Mouse (Mus musculus): Measurements from ENCODE around the gene Filip1l. TPM values are rescaled to one million over a fixed set of nuclear protein-coding genes. Genes with fewer than 3 reads are reported as not detected.
A peak's percentile ranks its signal among the peaks of the same experiment; 100 is the strongest.

Gene Filip1l
- polyA plus RNA-seq, 1 experiment from 2014 or later, result 32.6 TPM

GRCm38 (mm10) chr16:57532081-57532493, 179.2 kb downstream of the Filip1l start:
- Histone ChIP-seq H3K4me1 (replicated peaks; ENCODE audit: control insufficient read depth, insufficient read depth, low read length) (peaks cover 13% of the 10 kb centered on the region), H3K4me2 (ENCODE audit: low read depth, low read length) (no peak overlapping the region), H3K9me3 (ENCODE audit: control insufficient read depth, low read length) (no peaks in the 10 kb centered on the region), H3K27me3 (ENCODE audit: control insufficient read depth, insufficient read depth, low read depth, low read length) (no peaks in the 10 kb centered on the region), H3K36me3 (ENCODE audit: control insufficient read depth, insufficient read depth, low read length) (no peaks in the 10 kb centered on the region), H3K4me3 (ENCODE audit: low read length) (no peak overlapping the region), H3K27ac (ENCODE audit: low read length) (peak overlapping the region; percentile 53; the same call in 1 of the 2 replicates), H3K9ac (ENCODE audit: low read length) (no peak overlapping the region)
- ATAC-seq (ENCODE audit: low read depth), result peak; percentile 46
- 21% methylated on average over 6 of the region's 6 CpGs for WGBS

DNA sequence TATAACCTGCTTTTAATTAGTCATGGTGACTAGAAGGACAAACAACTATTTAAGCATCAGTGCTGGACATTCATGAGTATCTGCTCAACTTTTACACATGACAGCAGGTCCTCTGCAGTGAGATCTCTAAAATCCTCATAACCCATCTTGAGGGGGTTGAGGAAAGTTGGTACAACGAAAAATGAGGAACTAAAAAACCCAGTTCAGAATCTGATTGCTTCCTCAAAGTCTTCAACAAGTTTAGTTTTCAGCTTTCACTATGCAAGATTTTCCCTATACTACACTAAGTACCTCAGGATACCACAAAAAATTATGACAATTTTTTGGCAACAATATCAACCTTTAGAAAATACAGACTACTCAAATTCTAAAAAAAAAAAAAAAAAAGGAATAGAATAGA, 181.5 kb downstream of the Filip1l start:
- no peaks in the 10 kb centered on the region for H3K36me3 ChIP-seq (ENCODE audit: control insufficient read depth, insufficient read depth, low read length)
- H3K9me3 ChIP-seq (ENCODE audit: control insufficient read depth, low read length), result no peaks in the 10 kb centered on the region
- ATAC-seq (ENCODE audit: low read depth), result no peak
- H3K4me2 ChIP-seq (ENCODE audit: low read depth, low read length), result no peak overlapping the region
- H3K27ac ChIP-seq (ENCODE audit: low read length), result no peak overlapping the region
- H3K4me3 ChIP-seq (ENCODE audit: low read length), result no peak overlapping the region
- no peak overlapping the region for H3K9ac ChIP-seq (ENCODE audit: low read length)
- H3K27me3 ChIP-seq (ENCODE audit: control insufficient read depth, insufficient read depth, low read depth, low read length), result no peaks in the 10 kb centered on the region
- 69% methylated on average over 1 of the region's 1 CpGs for WGBS
- H3K4me1 ChIP-seq (replicated peaks; ENCODE audit: control insufficient read depth, insufficient read depth, low read length), result peaks cover 6% of the 10 kb centered on the region

- H3K27ac ChIP-seq (ENCODE audit: low read length), result no peak overlapping the region
- no peaks in the 10 kb centered on the region for H3K27me3 ChIP-seq (ENCODE audit: control insufficient read depth, insufficient read depth, low read depth, low read length)
- no peak overlapping the region for H3K4me3 ChIP-seq (ENCODE audit: low read length)
- no peak overlapping the region for H3K4me2 ChIP-seq (ENCODE audit: low read depth, low read length)
- WGBS, result 57% methylated on average over 1 of the region's 1 CpGs
- ATAC-seq (ENCODE audit: low read depth), result no peak
- peaks cover 6% of the 10 kb centered on the region for H3K4me1 ChIP-seq (replicated peaks; ENCODE audit: control insufficient read depth, insufficient read depth, low read length)
- no peaks in the 10 kb centered on the region for H3K9me3 ChIP-seq (ENCODE audit: control insufficient read depth, low read length)
- H3K9ac ChIP-seq (ENCODE audit: low read length), result no peak overlapping the region
- H3K36me3 ChIP-seq (ENCODE audit: control insufficient read depth, insufficient read depth, low read length), result no peaks in the 10 kb centered on the region
Observed at GRCm38 (mm10) chr16:57534811-57535210, 181.9 kb downstream of the Filip1l start.

DNA sequence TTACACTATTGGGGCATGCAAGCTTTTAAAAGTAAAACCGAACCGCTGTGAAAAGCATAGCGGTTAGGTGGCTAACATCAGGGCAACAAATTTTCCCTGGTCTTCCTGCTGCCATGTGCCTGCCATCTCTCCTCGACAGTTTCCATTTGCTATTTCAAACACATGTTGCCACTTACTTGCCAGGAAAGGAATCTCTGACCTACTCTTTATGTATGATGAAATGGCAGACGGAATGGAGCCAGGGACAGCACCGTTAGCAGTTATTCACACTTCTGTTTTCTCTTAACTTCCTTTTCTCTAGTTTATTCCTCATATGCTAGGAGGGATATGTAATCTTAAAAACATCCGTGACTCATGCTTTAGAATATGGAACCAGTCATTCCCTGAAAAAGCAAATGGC, 183.6 kb downstream of the Filip1l start:
- no peaks in the 10 kb centered on the region for H3K27me3 ChIP-seq (ENCODE audit: control insufficient read depth, insufficient read depth, low read depth, low read length)
- no peak overlapping the region for H3K9ac ChIP-seq (ENCODE audit: low read length)
- H3K27ac ChIP-seq (ENCODE audit: low read length), result no peak overlapping the region
- no peak overlapping the region for H3K4me2 ChIP-seq (ENCODE audit: low read depth, low read length)
- H3K9me3 ChIP-seq (ENCODE audit: control insufficient read depth, low read length), result no peaks in the 10 kb centered on the region
- H3K4me1 ChIP-seq (replicated peaks; ENCODE audit: control insufficient read depth, insufficient read depth, low read length), result peaks cover 6% of the 10 kb centered on the region
- no peak for ATAC-seq (ENCODE audit: low read depth)
- H3K36me3 ChIP-seq (ENCODE audit: control insufficient read depth, insufficient read depth, low read length), result no peaks in the 10 kb centered on the region
- no peak overlapping the region for H3K4me3 ChIP-seq (ENCODE audit: low read length)
- WGBS, result 72% methylated on average over 7 of the region's 7 CpGs

DNA sequence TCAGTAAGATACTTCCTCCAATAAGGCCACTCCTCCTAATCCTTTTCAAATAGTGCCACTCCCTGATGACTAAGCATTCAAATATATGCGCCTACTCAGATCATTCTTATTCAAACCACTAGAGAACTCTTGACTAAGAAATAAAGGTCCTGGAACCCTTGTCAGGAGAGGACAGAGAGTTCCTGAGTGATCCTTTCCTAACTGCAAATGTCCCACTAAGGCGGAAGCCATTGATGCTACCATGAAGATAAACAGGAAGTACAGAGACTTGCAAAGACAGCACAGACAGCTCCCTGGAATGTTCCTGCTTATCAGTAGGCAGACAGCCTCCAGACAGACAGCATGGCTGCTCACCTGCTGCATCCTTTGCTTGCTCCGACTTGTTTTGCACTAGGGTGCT, 190.3 kb downstream of the Filip1l start:
- Histone ChIP-seq H3K9me3 (ENCODE audit: control insufficient read depth, low read length) (peaks cover 2% of the 10 kb centered on the region; the same call in 1 of the 2 replicates), H3K9ac (ENCODE audit: low read length) (no peak overlapping the region), H3K27ac (ENCODE audit: low read length) (no peak overlapping the region), H3K4me3 (ENCODE audit: low read length) (no peak overlapping the region), H3K4me2 (ENCODE audit: low read depth, low read length) (no peak overlapping the region), H3K27me3 (ENCODE audit: control insufficient read depth, insufficient read depth, low read depth, low read length) (no peaks in the 10 kb centered on the region), H3K36me3 (ENCODE audit: control insufficient read depth, insufficient read depth, low read length) (no peaks in the 10 kb centered on the region), H3K4me1 (replicated peaks; ENCODE audit: control insufficient read depth, insufficient read depth, low read length) (peaks cover 4% of the 10 kb centered on the region)
- ATAC-seq (ENCODE audit: low read depth), result peak; percentile 17; the same call in 1 of the 2 replicates
- 82% methylated on average over 3 of the region's 3 CpGs for WGBS

DNA sequence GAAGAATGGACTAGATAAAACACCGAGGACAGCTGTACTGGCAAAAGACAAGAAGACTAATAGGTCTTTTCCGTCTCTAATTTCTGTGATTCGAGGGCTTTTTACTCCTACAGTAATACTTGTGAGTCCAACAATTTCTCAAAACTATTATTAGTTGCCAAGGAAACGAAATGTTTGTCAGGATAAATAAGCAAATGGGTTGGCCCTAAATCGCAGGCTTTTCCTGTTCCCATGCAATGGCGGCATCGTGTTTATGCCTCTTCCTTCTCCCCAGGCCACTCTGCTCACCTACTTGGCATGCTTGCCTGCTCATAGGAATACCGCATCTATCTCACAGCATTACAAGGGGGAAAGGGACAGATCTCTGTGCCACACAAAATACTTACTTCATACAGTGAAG, 191.5 kb downstream of the Filip1l start:
- peak overlapping the region; percentile 46 for H3K27ac ChIP-seq (ENCODE audit: low read length)
- peaks cover 2% of the 10 kb centered on the region; the same call in 1 of the 2 replicates for H3K9me3 ChIP-seq (ENCODE audit: control insufficient read depth, low read length)
- H3K36me3 ChIP-seq (ENCODE audit: control insufficient read depth, insufficient read depth, low read length), result no peaks in the 10 kb centered on the region
- 35% methylated on average over 8 of the region's 8 CpGs for WGBS
- no peak overlapping the region for H3K9ac ChIP-seq (ENCODE audit: low read length)
- no peaks in the 10 kb centered on the region for H3K27me3 ChIP-seq (ENCODE audit: control insufficient read depth, insufficient read depth, low read depth, low read length)
- no peak for ATAC-seq (ENCODE audit: low read depth)
- H3K4me2 ChIP-seq (ENCODE audit: low read depth, low read length), result peak overlapping the region; percentile 21; the same call in 1 of the 2 replicates
- peaks cover 4% of the 10 kb centered on the region for H3K4me1 ChIP-seq (replicated peaks; ENCODE audit: control insufficient read depth, insufficient read depth, low read length)
- H3K4me3 ChIP-seq (ENCODE audit: low read length), result no peak overlapping the region

DNA sequence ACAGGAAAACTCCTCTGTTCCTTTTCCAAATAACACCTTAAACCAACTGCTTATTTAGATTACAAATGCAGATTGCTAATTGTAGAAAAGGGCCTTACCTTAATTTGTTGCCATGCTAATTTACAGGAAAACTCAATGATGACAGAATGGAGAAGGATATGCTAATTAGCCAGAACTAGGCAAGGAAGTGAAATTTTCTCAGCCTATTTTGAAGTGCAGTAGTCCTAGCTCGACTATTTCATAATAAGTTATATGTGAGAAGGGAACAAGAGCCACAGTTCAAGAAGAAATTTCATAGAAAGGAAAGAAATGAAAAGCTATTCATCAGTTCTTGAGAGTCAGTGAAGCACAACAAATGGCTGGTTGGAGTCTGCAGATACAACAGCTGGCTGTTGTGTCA, 193.5 kb downstream of the Filip1l start:
- no peaks in the 10 kb centered on the region for H3K36me3 ChIP-seq (ENCODE audit: control insufficient read depth, insufficient read depth, low read length)
- WGBS, result 56% methylated on average over 1 of the region's 1 CpGs
- ATAC-seq (ENCODE audit: low read depth), result no peak

DNA sequence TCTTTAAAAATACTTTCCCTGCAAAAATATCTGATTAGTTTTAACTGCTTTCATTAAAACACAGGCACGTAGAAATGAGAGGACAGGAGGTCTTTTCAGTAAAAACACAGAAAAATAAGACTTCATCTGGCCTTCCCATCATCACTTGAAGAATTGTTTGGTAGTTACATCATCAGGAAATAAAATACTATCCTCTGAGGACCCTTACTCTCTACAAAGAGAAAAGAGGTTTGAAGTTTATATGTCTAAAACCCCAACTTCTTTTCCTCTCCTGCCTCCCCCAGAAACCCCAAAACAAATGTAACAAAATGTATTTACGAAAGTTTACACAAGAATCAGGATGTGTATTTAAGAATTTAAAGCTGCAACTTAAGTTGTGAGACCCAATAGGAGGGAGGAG, 195.7 kb downstream of the Filip1l start:
- H3K4me3 ChIP-seq (ENCODE audit: low read length), result peak overlapping the region; percentile 83
- no peaks in the 10 kb centered on the region for H3K36me3 ChIP-seq (ENCODE audit: control insufficient read depth, insufficient read depth, low read length)
- H3K4me1 ChIP-seq (replicated peaks; ENCODE audit: control insufficient read depth, insufficient read depth, low read length), result peaks cover 9% of the 10 kb centered on the region
- ATAC-seq (ENCODE audit: low read depth), result no peak
- 50% methylated on average over 2 of the region's 2 CpGs for WGBS
- peak overlapping the region; percentile 95 for H3K9ac ChIP-seq (ENCODE audit: low read length)
- H3K27ac ChIP-seq (ENCODE audit: low read length), result peak overlapping the region; percentile 31; the same call in 1 of the 2 replicates
- peak overlapping the region; percentile 94 for H3K4me2 ChIP-seq (ENCODE audit: low read depth, low read length)
- no peaks in the 10 kb centered on the region for H3K9me3 ChIP-seq (ENCODE audit: control insufficient read depth, low read length)
- H3K27me3 ChIP-seq (ENCODE audit: control insufficient read depth, insufficient read depth, low read depth, low read length), result no peaks in the 10 kb centered on the region

More for the DNA sequence above, 193.5 kb downstream of the Filip1l start:
- no peak overlapping the region for H3K9ac ChIP-seq (ENCODE audit: low read length)
- peaks cover 4% of the 10 kb centered on the region for H3K4me1 ChIP-seq (replicated peaks; ENCODE audit: control insufficient read depth, insufficient read depth, low read length)
- no peak overlapping the region for H3K27ac ChIP-seq (ENCODE audit: low read length)
- H3K27me3 ChIP-seq (ENCODE audit: control insufficient read depth, insufficient read depth, low read depth, low read length), result no peaks in the 10 kb centered on the region
- H3K4me3 ChIP-seq (ENCODE audit: low read length), result no peak overlapping the region
- H3K4me2 ChIP-seq (ENCODE audit: low read depth, low read length), result no peak overlapping the region
- peaks cover 2% of the 10 kb centered on the region; the same call in 1 of the 2 replicates for H3K9me3 ChIP-seq (ENCODE audit: control insufficient read depth, low read length)

GRCm38 (mm10) chr16:57549061-57550037, 196.5 kb downstream of the Filip1l start:
- Histone ChIP-seq H3K4me2 (ENCODE audit: low read depth, low read length) (peak overlapping the region; percentile 94), H3K36me3 (ENCODE audit: control insufficient read depth, insufficient read depth, low read length) (no peaks in the 10 kb centered on the region), H3K9ac (ENCODE audit: low read length) (peak overlapping the region; percentile 95), H3K9me3 (ENCODE audit: control insufficient read depth, low read length) (no peaks in the 10 kb centered on the region), H3K4me1 (replicated peaks; ENCODE audit: control insufficient read depth, insufficient read depth, low read length) (peaks cover 9% of the 10 kb centered on the region), H3K27me3 (ENCODE audit: control insufficient read depth, insufficient read depth, low read depth, low read length) (no peaks in the 10 kb centered on the region), H3K4me3 (ENCODE audit: low read length) (peak overlapping the region; percentile 83), H3K27ac (ENCODE audit: low read length) (peak overlapping the region; percentile 81)
- ATAC-seq (ENCODE audit: low read depth), result peak; percentile 96
- under 1% methylated on average over 42 of the region's 64 CpGs for WGBS
